Mouse (Mus musculus) cerebellum, adult 2 months (tissue): ENCODE results near the gene Cttnbp2. TPM values are rescaled to one million over a fixed set of nuclear protein-coding genes. Genes with fewer than 3 reads are reported as not detected.
"Not testable (repeated sequence)": the region's sequence is repeated elsewhere in the genome, so short reads cannot be mapped to it uniquely, and the experiment has no call there.

ENCODE experiments used
- DNase-seq, 2 experiments: peaks; one replicate each; pipeline ENCODE4 v3.0.0; 2021
- H3K27ac ChIP-seq: fragments of 200-500 bp; 2 replicates; pipeline ENCODE4 v1.5.1; 2012; ENCODE audit warnings: low read length, control low read depth, inconsistent platforms; ENCODE audit not compliant: insufficient read depth
- H3K27me3 ChIP-seq: fragments of 200-500 bp; 2 replicates; pipeline ENCODE4 v1.6.1; 2012; ENCODE audit warnings: inconsistent platforms, mild to moderate bottlenecking, low read length, moderate library complexity; ENCODE audit not compliant: control insufficient read depth, insufficient read depth
- H3K4me1 ChIP-seq: fragments of 200-500 bp; 2 replicates; pipeline ENCODE4 v1.6.1; 2011; ENCODE audit warnings: low read length; ENCODE audit not compliant: control insufficient read depth, insufficient read depth
- H3K4me3 ChIP-seq: fragments of 200-500 bp; replicated peaks from 2 replicates; pipeline ENCODE3; 2011; ENCODE audit warnings: mild to moderate bottlenecking, low read depth, low read length, control low read depth; ENCODE audit not compliant: insufficient read depth
- CTCF ChIP-seq: fragments of 200-500 bp; IDR thresholded peaks from 2 replicates; pipeline ENCODE4 v1.5.1; 2011; ENCODE audit warnings: low read depth, mild to moderate bottlenecking, control low read depth, low read length, moderate library complexity, borderline replicate concordance; ENCODE audit not compliant: insufficient read depth
- POLR2A ChIP-seq: fragments of 200-500 bp; IDR thresholded peaks from 2 replicates; pipeline ENCODE4 v1.6.1; 2011; ENCODE audit warnings: low read length, control low read depth, borderline replicate concordance; ENCODE audit not compliant: insufficient read depth
- WGBS: fragments of 180-500 bp; shearing (Covaris S2); methylation state at CpG from one replicate; pipeline ENCODE4 v1.1.7; 2018; 5-methylcytosine and 5-hydroxymethylcytosine counted together
- polyA plus RNA-seq: library from polyadenylated mRNA; depleted of rRNA; stranded (reverse); fragments of >200 nt; gene quantifications from 2 replicates; pipeline ENCODE4 v1.2.3, GENCODE M21; 2012

The Cttnbp2 gene
- polyA plus RNA-seq, 1 experiment: 36.8 TPM

GRCm38 (mm10) chr6:18401066-18401674, 113.5 kb downstream of the Cttnbp2 start:
- H3K4me3 ChIP-seq: no peak overlapping the region
- TF ChIP-seq POLR2A: no peak
- TF ChIP-seq CTCF: peak; percentile 24; the same call in 1 of the 2 replicates
- 87% methylated on average over 1 of the region's 1 CpGs for WGBS
- no peaks in the 10 kb centered on the region for H3K4me1 ChIP-seq
- no peaks in the 10 kb centered on the region for H3K27me3 ChIP-seq
- DNase-seq: peak in 1 of 2 experiments; percentile 6
- no peak overlapping the region for H3K27ac ChIP-seq

DNA sequence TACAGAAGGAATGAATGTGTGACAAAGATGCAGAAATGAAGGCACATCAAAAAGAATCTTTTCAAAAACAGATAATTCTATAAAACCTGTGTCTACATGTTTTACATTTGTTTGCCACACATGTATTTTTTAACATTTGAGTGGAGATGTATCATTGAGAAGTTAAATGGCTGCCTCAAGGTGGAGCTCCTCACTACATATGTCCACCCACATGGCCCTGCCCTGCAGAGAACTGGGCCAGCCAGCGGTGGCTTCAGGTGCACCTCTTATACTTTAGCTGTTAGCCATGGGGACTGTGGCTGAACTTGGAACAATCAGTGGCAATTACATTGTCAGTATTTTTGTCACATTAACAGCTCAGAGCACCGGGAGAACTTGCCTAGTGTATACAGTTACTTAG, 133.3 kb downstream of the Cttnbp2 start:
- no peak for DNase-seq
- no peaks in the 10 kb centered on the region for H3K4me1 ChIP-seq
- TF ChIP-seq POLR2A: no peak
- TF ChIP-seq CTCF: no peak
- whole genome bisulfite sequencing: 68% methylated on average over 2 of the region's 2 CpGs
- H3K27me3 ChIP-seq: no peaks in the 10 kb centered on the region
- no peak overlapping the region for H3K27ac ChIP-seq
- no peak overlapping the region for H3K4me3 ChIP-seq

DNA sequence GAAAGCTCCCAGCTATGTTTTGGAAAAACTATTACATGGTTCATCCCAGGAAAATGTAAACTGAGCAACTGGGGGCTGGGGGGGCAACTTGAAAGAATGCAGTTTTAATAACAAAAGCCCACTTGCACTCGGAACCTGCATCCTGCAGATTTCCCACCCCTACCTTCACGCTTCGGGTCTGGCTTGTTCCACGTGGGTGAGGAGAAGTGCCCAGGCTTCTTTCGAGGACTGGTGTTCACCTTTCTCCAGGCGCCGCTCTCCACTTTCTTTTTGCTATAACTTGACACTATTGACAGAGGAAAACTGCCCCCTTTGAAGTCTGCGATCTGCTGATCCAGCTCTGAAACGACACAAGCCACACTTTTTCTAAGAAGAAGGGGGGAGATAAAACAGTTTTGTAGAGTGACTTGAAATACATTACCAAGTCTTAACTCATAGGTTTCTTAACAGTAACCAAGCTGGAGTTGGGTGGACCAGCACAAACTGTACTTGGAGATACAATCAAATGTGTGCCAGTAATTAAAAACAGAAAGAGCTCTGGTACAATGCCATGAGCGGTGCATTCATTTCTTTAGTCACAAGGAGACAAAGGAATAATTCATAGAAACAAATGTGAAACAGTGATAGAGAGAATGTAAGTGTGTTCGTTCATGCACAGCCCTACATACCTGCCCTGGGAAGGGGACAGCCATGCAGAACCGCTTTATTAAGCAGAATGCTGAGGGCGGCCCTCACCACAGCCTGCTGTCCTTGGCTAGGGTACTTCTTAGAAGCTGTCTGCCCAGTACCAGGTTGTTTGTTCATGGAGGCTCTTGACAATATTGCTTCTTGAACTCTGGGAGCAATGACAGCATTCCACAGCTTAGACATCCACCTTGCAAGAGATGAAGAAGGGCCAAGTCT, 134.1 kb downstream of the Cttnbp2 start:
- no peak overlapping the region for H3K27ac ChIP-seq
- no peak for DNase-seq
- WGBS: 87% methylated on average over 13 of the region's 13 CpGs
- TF ChIP-seq POLR2A (no peak), CTCF (no peak)
- H3K27me3 ChIP-seq: no peaks in the 10 kb centered on the region
- no peak overlapping the region for H3K4me3 ChIP-seq
- no peaks in the 10 kb centered on the region for H3K4me1 ChIP-seq

GRCm38 (mm10) chr6:18377755-18378154, 136.9 kb downstream of the Cttnbp2 start:
- not testable (repeated sequence) for DNase-seq, H3K27me3 ChIP-seq, H3K4me1 ChIP-seq, H3K4me3 ChIP-seq, H3K27ac ChIP-seq
- 96% methylated on average over 2 of the region's 2 CpGs for WGBS

DNA sequence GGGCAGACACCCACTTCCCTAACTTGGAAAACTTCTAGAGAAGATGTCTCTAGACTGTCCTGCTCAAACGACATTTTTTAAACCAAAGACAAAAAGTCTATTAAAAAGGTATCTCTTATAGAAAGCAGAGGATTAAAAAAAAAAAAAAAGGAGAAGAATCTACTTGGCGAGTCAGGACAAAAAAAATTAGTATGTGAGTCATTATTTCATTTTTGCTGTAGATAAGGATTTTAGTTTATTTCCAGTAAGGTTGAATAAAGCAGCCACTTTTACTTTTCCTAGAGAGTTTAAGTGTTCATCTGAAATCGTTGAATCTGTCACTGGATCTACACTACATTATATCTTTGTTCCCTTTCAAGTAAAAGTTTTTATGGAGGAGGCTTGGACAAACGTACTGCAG, 139.9 kb downstream of the Cttnbp2 start:
- no peak for DNase-seq
- WGBS: 90% methylated on average over 4 of the region's 4 CpGs
- Histone ChIP-seq H3K27me3 (no peaks in the 10 kb centered on the region), H3K4me3 (no peak overlapping the region), H3K27ac (no peak overlapping the region), H3K4me1 (no peaks in the 10 kb centered on the region)
- TF ChIP-seq CTCF (no peak), POLR2A (no peak)

DNA sequence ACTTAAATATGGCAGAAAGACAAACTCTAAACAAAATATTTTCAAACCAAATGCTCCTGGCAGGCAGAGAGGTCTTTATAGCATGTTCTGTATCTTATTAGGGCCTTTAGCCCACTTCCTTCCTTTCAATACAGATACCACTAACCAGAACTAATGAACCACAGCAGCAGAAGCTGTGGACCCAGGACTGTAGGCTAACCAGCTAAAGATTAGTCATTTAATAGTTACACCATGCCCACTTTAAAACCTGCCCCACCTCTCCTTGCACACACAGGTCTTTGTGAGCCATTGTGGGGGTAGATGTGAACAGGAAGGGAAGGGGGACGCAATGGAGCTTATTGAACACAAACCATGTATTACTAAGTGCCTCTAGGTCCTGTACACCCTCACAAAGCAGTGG, 141.0 kb downstream of the Cttnbp2 start:
- 91% methylated on average over 1 of the region's 1 CpGs for WGBS
- DNase-seq: no peak
- no peak overlapping the region for H3K4me3 ChIP-seq
- H3K4me1 ChIP-seq: no peaks in the 10 kb centered on the region
- H3K27me3 ChIP-seq: no peaks in the 10 kb centered on the region
- no peak overlapping the region for H3K27ac ChIP-seq
- TF ChIP-seq CTCF (no peak), POLR2A (no peak)

DNA sequence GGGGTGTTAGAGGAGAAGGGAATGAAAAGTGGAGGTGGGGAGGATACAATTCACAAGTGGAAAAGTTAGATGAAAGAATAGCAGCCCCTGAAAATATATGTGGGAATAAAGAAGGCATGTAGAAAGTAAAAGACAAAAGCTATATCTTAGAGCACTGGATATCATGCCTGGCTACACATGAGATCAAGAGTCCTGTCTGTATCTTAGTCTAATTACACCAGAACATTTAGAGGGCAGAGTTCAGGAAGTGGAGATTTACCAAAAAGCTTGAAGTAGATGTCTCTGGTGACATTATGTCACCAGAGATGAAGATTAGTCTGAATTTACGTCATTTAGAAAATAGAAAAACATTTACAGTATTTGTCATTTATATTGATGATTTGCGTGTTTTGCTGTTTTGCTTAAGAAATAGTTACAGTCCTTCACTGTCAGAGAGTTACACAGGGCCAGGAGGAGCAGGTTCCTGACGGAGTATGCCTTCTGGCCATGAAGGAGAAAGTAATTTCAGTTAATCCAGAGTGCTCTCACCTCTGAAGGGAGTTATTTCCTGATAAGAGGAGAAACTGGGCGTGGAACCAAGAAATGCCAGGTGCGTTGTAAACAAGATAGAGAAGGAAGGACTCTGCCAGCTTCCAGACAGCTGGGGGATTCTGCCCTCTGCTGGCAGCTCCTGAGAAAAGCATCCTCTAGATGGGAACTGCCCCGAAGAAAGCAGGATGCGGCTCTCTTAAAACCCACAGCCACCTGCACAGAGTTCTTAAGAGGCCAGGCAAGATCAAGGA, 142.0 kb downstream of the Cttnbp2 start:
- Histone ChIP-seq H3K4me3 (no peak overlapping the region), H3K4me1 (no peaks in the 10 kb centered on the region), H3K27me3 (no peaks in the 10 kb centered on the region), H3K27ac (no peak overlapping the region)
- 26% methylated on average over 7 of the region's 7 CpGs for WGBS
- TF ChIP-seq POLR2A (no peak), CTCF (peak; percentile 77)
- peak; percentile 59 to 63 for DNase-seq

DNA sequence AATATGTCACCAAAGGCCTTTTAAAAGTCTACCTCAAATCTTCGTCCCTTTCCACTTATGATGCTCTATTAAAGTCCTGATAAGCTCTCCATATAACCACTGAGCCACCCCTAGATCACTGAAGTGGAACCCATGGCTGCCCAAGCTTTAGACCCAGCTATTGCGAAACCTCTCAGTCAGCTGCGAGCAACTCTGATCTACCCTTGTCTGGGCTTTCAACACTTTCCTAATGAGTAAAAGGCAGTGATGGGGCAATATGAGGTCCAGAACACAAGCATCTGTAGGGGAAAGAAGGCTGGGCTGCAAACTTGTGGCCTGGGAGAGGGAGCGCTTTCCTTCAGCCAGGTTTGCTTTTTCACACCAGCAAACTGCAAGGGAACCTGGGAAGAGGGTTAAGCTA, 144.9 kb downstream of the Cttnbp2 start:
- DNase-seq: no peak
- 97% methylated on average over 4 of the region's 4 CpGs for WGBS
- no peak for TF ChIP-seq CTCF
- TF ChIP-seq POLR2A: no peak

More for the DNA sequence above, 144.9 kb downstream of the Cttnbp2 start:
- no peak overlapping the region for H3K27ac ChIP-seq
- no peak overlapping the region for H3K4me3 ChIP-seq
- H3K27me3 ChIP-seq: no peaks in the 10 kb centered on the region
- H3K4me1 ChIP-seq: no peaks in the 10 kb centered on the region
